Mouse (Mus musculus) left cerebral cortex, adult 9 months (tissue): ENCODE measurements around the gene Gfpt1.
"Not testable (repeated sequence)": the region's sequence is repeated elsewhere in the genome, so short reads cannot be mapped to it uniquely, and the experiment has no call there.

Experiments used
- DNase-seq, 2 experiments: peaks; one replicate each; pipeline ENCODE4 v3.0.0; 2022; ENCODE audit warnings: low spot score in 2 of 2

Gfpt1 gene

GRCm38 (mm10) chr6:87042337-87043130 lies at the start of gene Gfpt1:
Gene Gfpt1 (plus strand): TSS chr6:87042846.
- peak; percentile 87 to 94 for DNase-seq

- no peak for DNase-seq
These were observed 48.4 kb upstream of the Gfpt1 start for GRCm38 (mm10) chr6:86994254-86994653.

DNA sequence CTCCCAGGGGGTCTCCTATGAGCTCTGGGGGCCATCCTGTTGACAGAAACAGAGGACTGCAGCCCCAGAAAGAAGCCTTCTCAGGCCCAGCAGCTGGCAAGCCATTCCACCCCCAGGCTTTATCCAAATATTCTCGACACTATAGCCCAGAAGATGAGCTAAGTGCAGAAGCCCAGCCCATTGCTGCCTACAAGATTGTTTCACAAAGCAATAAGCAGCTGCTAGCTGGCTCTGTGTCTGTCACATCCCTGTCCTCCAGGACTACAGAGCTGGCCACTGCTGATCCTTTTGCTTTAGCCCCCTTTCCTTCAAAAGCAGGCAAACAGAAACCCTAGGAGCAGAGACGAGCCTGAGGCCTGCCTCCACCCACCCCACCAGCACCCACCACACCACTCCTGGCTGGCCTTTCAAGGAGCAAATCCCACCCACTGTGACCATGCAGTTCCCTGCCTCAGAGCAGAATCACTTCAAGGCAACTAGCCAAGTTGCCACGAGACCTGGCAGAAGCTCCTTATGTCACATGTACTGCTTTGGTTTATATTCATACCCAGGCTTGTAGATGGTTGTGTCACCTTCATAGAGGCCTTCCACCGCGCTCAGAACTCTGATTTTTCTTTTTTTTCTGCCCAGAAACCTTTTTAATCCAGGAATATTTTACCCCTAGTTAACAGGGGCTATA lies 45.9 kb upstream of the Gfpt1 start:
- DNase-seq, result peak in 1 of 2 experiments; percentile 53

GRCm38 (mm10) chr6:86997360-86997759 lies 45.3 kb upstream of the Gfpt1 start:
- DNase-seq, result no peak

GRCm38 (mm10) chr6:87001995-87002394 lies 40.7 kb upstream of the Gfpt1 start:
- DNase-seq, result no peak

DNA sequence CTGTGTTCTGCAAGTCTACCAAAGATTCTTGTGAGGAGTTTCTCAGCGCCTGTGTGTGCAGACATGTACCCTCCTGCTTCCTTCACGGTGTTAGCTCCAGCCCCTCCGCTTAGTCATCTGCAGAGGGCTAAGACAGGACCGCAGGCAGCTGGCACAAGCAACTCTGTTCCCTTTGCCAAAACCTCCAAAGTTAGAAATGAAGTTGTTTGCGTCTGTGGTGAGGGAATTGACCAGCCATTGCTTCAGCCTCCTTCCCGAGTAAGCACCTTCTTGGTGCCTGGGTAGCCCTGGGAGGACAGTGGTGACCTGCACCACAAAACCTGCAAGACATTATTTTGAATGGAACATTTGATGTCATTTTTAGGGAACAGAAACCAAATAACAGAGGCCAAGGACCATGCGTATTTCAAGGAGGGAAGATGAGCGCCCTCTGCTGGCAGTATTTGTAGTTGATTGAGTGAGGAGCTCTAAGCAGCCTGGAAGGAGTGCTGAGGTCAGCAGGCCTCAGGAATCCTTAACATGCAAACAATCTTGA lies 40.1 kb upstream of the Gfpt1 start:
- peak in 1 of 2 experiments; percentile 90 for DNase-seq

GRCm38 (mm10) chr6:87004099-87004498 lies 38.5 kb upstream of the Gfpt1 start:
- DNase-seq, result no peak

- no peak for DNase-seq
These were observed 37.1 kb upstream of the Gfpt1 start for GRCm38 (mm10) chr6:87005577-87005976.

GRCm38 (mm10) chr6:87008887-87009286 lies 33.8 kb upstream of the Gfpt1 start, which contains the start of gene Nfu1:
Gene Nfu1 (plus strand): TSS chr6:87009236.
- DNase-seq, result no peak

DNA sequence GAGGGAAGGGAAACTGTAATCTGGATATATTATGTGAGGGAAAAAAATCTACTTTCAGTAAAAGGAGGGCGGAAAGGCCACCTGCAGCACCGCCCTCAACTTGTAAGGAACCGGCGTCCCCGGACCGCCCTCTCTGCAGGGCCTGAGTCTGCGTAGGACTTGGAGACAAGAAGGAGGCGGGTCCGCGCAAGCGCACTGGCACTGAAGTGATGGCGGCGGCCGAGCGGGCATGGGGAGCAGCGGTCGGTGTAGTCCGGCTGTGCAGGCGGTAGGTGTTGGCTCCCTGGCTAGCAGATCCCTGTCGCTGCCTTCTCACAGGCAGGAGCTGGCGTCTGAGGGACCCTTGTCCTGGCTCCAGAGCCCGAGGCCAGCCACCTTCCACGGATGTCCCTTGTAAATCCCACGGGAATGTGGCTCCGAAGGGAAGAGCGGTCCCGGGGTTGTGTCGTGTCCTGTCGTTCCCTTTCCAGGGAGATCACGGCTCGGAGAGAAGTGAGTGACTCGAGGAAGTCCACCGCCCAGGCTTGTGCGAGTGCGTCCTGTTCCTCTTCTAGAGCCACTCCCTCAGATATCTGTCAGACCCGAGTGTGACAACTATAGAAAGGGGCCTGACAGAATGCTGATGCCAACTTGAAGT lies 32.8 kb upstream of the Gfpt1 start:
- peak; percentile 74 to 94 for DNase-seq

DNA sequence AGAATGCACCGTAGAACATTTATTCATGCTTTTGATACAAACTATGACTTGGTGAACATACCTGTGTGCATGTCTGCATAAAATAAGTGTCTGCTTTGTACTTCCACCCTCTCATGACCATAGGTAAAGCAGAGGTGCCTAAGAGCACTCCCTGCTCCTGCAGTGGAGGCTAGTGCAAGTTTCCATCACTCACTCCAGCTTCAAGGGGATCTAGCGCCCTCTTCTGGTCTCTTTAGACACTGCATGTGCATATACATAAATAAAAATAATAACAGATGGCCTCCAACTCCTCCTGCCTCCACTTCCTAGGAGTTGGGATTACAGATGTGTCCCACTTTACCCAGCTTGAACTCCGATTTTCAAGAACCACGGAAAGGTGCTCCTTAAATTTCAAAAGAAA lies 25.7 kb upstream of the Gfpt1 start:
- DNase-seq, result peak in 1 of 2 experiments; percentile 56

GRCm38 (mm10) chr6:87018874-87019273 lies 23.8 kb upstream of the Gfpt1 start:
- DNase-seq, result no peak

DNA sequence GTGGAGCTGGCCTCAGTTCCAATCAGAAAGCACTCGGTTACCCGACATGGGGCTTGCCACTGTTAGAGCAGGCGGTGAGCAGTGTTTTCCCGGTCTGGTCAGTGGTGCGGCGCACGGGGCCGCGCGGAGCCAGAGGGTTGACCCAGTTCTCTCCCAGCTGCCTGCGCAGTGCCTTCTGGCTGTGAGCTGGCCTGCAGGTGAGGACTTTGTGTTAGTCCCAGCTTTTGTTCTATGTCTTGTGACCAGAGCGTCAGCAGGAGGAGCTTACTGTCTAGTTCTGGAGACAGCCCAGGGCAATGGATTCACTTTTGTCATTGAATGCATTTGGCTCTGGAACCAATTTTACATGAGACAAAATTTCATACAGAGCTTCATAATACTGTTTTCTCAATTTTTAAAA lies 20.9 kb upstream of the Gfpt1 start:
- no peak for DNase-seq

DNA sequence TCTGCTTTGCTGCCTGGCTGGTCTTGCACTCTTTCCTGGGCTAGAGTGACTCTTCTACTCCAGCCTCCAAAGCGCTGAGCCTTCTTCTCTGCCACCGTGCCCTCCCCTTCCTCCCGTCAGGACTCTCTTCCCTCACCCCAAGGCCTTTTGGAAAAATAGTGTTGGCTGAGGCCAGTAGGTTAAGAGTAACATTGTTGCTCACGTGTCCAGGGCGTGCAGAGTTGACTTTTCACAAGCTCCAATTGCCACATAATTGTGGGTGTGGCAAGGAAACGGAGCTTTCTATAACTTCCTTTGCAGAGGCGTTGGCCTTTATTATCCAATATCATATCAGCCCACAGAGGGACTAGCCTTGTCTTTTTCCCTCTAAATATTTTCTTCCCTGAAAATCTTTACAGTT lies 15.7 kb upstream of the Gfpt1 start:
- no peak for DNase-seq

DNA sequence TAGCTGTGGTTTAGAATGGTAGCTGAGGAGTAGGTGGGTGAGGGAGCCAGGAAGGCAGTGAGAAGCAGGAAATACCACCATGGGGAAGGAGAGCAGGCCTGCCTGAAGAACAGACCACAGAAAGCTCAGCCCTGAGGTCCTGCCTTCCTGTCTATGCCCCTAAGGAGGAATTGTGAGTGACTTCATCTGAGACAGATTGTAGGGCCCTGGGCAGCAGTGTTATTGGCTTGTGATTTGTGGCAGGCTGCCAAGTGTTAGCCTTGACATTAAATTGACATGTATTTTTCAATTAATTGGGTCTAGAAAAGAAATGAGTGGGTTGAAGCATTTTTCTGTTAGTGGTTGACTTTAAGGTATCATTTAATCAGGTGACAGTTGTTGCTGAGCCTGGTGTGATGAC lies 13.8 kb upstream of the Gfpt1 start:
- no peak for DNase-seq

DNA sequence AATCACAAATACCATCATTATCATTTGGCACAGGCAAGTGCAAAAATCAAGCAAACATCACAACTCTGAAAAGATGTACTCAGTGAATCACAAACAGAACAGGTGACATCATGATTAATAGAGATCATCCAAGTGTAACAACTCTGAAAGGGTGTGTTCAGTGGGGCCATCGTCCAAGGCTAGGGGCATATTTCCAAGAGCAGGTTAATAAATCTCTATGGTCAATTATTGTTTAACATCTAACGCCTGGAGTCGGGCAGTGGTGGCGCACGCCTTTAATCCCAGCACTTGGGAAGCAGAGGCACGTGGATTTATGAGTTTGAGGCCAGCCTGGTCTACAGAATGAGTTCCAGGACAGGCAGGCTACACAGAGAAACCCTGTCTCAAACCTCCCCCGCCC lies 11.3 kb upstream of the Gfpt1 start:
- not testable (repeated sequence) for DNase-seq

- no peak for DNase-seq
These were observed 10.2 kb upstream of the Gfpt1 start for GRCm38 (mm10) chr6:87032401-87032800.

DNA sequence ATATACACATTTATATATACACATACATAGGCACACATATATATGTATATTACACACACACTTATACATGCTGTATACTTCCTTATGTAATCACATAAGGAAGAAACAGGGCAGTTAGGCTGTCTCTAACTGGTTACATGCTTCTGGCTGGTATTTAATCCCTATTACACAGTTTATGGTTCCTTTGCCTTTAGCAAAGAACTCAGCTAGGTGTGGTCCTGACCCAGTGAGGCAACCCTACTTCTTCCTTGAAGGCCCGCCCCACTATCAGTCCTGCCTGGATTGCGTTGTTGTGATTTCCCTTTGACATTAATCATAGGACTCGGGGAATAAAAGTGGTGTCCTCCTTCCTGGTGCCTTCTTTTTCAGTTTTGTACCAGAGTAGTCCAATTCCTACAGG lies 8.3 kb upstream of the Gfpt1 start:
- DNase-seq, result no peak

GRCm38 (mm10) chr6:87037826-87038620 lies 4.6 kb upstream of the Gfpt1 start:
- DNase-seq, result no peak

DNA sequence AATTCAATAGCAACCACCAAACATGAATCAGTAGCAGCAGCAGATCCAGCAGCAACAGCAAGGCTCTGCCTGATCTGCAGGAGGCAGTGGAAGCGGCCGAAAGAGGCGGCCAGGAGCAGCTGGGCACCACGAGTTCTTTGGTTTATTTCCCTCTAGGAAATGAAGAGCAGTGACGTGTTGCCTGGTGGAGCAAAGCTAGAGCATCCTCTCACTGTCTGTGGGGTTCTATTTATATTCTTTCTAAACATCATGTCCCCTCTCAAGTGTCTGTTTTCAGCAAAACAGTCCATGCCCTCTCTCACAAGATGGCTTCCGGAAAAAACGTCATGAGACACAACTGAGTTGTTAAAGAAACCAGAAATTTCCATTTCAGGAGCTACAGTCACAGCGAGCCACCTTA lies 3.5 kb upstream of the Gfpt1 start:
- no peak for DNase-seq

DNA sequence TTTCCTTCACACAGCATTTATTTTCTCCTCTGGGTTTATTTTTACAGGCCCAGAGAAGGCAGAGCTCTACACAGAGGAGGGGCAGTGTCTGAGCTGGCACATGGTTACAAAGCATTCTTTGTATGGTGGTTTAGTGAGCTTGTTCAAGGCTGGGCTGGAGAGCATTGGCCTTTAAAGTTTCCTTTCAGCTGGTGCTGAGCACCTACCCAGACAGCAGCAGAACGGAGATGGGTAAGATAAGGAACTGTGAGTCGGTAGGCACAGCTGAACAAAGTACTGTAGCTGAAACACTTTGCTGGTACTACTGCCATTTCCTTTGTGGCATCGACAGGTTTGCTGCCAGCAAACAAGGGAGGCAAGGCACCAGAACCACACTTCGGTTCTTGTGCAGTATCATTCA lies 1.7 kb upstream of the Gfpt1 start:
- peak in 1 of 2 experiments; percentile 31 for DNase-seq

DNA sequence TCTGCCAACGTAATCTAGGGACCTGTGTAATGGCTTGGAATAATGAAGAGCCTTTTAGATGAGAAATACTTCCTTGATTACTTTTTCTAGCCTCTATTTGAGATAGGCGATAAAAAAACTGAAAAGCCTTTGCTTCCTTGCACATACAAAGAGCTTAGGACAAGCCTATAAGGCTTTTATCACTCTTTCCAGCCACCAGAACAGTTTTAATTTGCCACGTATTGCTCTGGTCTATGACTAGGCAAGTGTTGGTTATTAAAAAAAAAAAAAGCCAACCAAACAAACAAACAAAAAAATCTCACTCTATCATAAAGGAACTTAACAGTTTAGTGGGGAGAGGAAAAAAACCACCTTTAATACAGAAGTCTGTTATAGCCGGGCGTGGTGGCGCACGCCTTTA lies 1.2 kb upstream of the Gfpt1 start:
- no peak for DNase-seq
